Mouse (Mus musculus) embryonic facial prominence, embryonic 12.5 days (tissue): ENCODE data around the gene Kcnip1. TPM values are rescaled to one million over a fixed set of nuclear protein-coding genes. Genes with fewer than 3 reads are reported as not detected.

Experiments
- ATAC-seq: fragments of 200-750 bp; cut with Nextera tagmentation; 2 replicates; pipeline ENCODE4 v1.8.0; 2017; ENCODE audit not compliant: insufficient number of reproducible peaks, insufficient read depth, low FRiP score, low TSS enrichment
- H3K27ac ChIP-seq: fragments of 300-500 bp; sonication (generic); 2 replicates; pipeline ENCODE4 v1.5.1; 2016; ENCODE audit warnings: mild to moderate bottlenecking
- H3K27me3 ChIP-seq: fragments of 300-500 bp; sonication (generic); 2 replicates; pipeline ENCODE4 v1.6.1; 2016; ENCODE audit warnings: mild to moderate bottlenecking, moderate library complexity
- H3K36me3 ChIP-seq: fragments of 300-500 bp; sonication (generic); 2 replicates; pipeline ENCODE4 v1.6.1; 2016; ENCODE audit warnings: mild to moderate bottlenecking
- H3K4me1 ChIP-seq: fragments of 300-500 bp; sonication (generic); 2 replicates; pipeline ENCODE4 v1.6.1; 2016
- H3K4me2 ChIP-seq: fragments of 300-500 bp; sonication (generic); replicated peaks from 2 replicates; pipeline ENCODE4 v1.6.1; 2016; ENCODE audit warnings: mild to moderate bottlenecking, moderate library complexity
- H3K4me3 ChIP-seq: fragments of 300-500 bp; sonication (generic); 2 replicates; pipeline ENCODE4 v1.5.1; 2016; ENCODE audit warnings: mild to moderate bottlenecking
- H3K9ac ChIP-seq: fragments of 300-500 bp; sonication (generic); 2 replicates; pipeline ENCODE4 v1.6.1; 2016; ENCODE audit warnings: mild to moderate bottlenecking, moderate library complexity
- H3K9me3 ChIP-seq: fragments of 300-500 bp; sonication (generic); 2 replicates; pipeline ENCODE4 v1.6.1; 2016; ENCODE audit warnings: mild to moderate bottlenecking, moderate library complexity
- WGBS: fragments of 180-500 bp; shearing (Covaris S2); methylation state at CpG from one replicate; pipeline ENCODE4 v1.1.7; 2016; 5-methylcytosine and 5-hydroxymethylcytosine counted together
- polyA plus RNA-seq: library from polyadenylated mRNA; unstranded; fragments of >200 nt; fragmentation: Nextera tagmentation; extraction: Ambion mirVana; gene quantifications from 2 replicates; pipeline ENCODE4 v1.2.1, GENCODE M21; 2016

Kcnip1 gene
- polyA plus RNA-seq, 1 experiment from 2014 or later: 5.8 TPM

GRCm38 (mm10) chr11:33951684-33952625 lies 41.0 kb downstream of the Kcnip1 start:
- 77% methylated on average over 8 of the region's 8 CpGs for WGBS
- no peak for ATAC-seq
- no peak overlapping the region for H3K27ac ChIP-seq

GRCm38 (mm10) chr11:33951155-33951554 lies 41.8 kb downstream of the Kcnip1 start:
- H3K27me3 ChIP-seq: no peaks in the 10 kb centered on the region
- no peaks in the 10 kb centered on the region for H3K4me1 ChIP-seq
- 16% methylated on average over 5 of the region's 5 CpGs for WGBS
- H3K9ac ChIP-seq: no peak overlapping the region
- no peak overlapping the region for H3K4me3 ChIP-seq
- ATAC-seq: no peak
- H3K9me3 ChIP-seq: no peaks in the 10 kb centered on the region
- no peaks in the 10 kb centered on the region for H3K36me3 ChIP-seq
- no peak overlapping the region for H3K27ac ChIP-seq
- H3K4me2 ChIP-seq: no peak overlapping the region

More at GRCm38 (mm10) chr11:33951684-33952625, 41.0 kb downstream of the Kcnip1 start:
- Histone ChIP-seq H3K4me1 (no peaks in the 10 kb centered on the region), H3K9ac (no peak overlapping the region), H3K9me3 (no peaks in the 10 kb centered on the region), H3K4me2 (no peak overlapping the region), H3K4me3 (no peak overlapping the region), H3K36me3 (no peaks in the 10 kb centered on the region), H3K27me3 (no peaks in the 10 kb centered on the region)

- Histone ChIP-seq H3K27ac (no peak overlapping the region), H3K4me1 (no peaks in the 10 kb centered on the region), H3K4me2 (no peak overlapping the region), H3K4me3 (no peak overlapping the region), H3K27me3 (no peaks in the 10 kb centered on the region), H3K9ac (no peak overlapping the region), H3K36me3 (no peaks in the 10 kb centered on the region), H3K9me3 (no peaks in the 10 kb centered on the region)
- 84% methylated on average over 4 of the region's 4 CpGs for WGBS
- no peak for ATAC-seq
Observed at GRCm38 (mm10) chr11:33946501-33946900, 46.5 kb downstream of the Kcnip1 start.

GRCm38 (mm10) chr11:33944786-33945328 lies 48.1 kb downstream of the Kcnip1 start:
- Histone ChIP-seq H3K27ac (no peak overlapping the region), H3K27me3 (no peaks in the 10 kb centered on the region), H3K4me1 (no peaks in the 10 kb centered on the region), H3K9ac (no peak overlapping the region), H3K9me3 (no peaks in the 10 kb centered on the region), H3K4me3 (no peak overlapping the region), H3K36me3 (no peaks in the 10 kb centered on the region), H3K4me2 (no peak overlapping the region)
- WGBS: 84% methylated on average over 9 of the region's 9 CpGs
- no peak for ATAC-seq

- no peak overlapping the region for H3K4me2 ChIP-seq
- 69% methylated on average over 4 of the region's 4 CpGs for WGBS
- H3K4me3 ChIP-seq: no peak overlapping the region
- no peaks in the 10 kb centered on the region for H3K27me3 ChIP-seq
- H3K9me3 ChIP-seq: no peaks in the 10 kb centered on the region
- ATAC-seq: no peak
- no peaks in the 10 kb centered on the region for H3K4me1 ChIP-seq
- no peak overlapping the region for H3K27ac ChIP-seq
- no peaks in the 10 kb centered on the region for H3K36me3 ChIP-seq
- H3K9ac ChIP-seq: no peak overlapping the region
Observed at GRCm38 (mm10) chr11:33944067-33944785, 48.7 kb downstream of the Kcnip1 start.

- Histone ChIP-seq H3K9ac (no peak overlapping the region), H3K36me3 (no peaks in the 10 kb centered on the region), H3K9me3 (no peaks in the 10 kb centered on the region), H3K4me1 (no peaks in the 10 kb centered on the region), H3K27me3 (no peaks in the 10 kb centered on the region), H3K4me2 (no peak overlapping the region), H3K27ac (no peak overlapping the region), H3K4me3 (no peak overlapping the region)
- WGBS: 74% methylated on average over 1 of the region's 1 CpGs
- ATAC-seq: no peak
Observed at GRCm38 (mm10) chr11:33943565-33943964, 49.4 kb downstream of the Kcnip1 start.

- 75% methylated on average over 4 of the region's 4 CpGs for WGBS
- Histone ChIP-seq H3K27ac (no peak overlapping the region), H3K36me3 (no peaks in the 10 kb centered on the region), H3K4me2 (no peak overlapping the region), H3K9me3 (no peaks in the 10 kb centered on the region), H3K27me3 (no peaks in the 10 kb centered on the region), H3K9ac (no peak overlapping the region), H3K4me1 (no peaks in the 10 kb centered on the region), H3K4me3 (no peak overlapping the region)
- no peak for ATAC-seq
Observed at GRCm38 (mm10) chr11:33939456-33940113, 53.4 kb downstream of the Kcnip1 start.

GRCm38 (mm10) chr11:33938561-33939274 lies 54.2 kb downstream of the Kcnip1 start:
- ATAC-seq: no peak
- no peak overlapping the region for H3K4me2 ChIP-seq
- no peaks in the 10 kb centered on the region for H3K36me3 ChIP-seq
- no peaks in the 10 kb centered on the region for H3K27me3 ChIP-seq
- H3K27ac ChIP-seq: no peak overlapping the region
- no peak overlapping the region for H3K9ac ChIP-seq
- H3K9me3 ChIP-seq: no peaks in the 10 kb centered on the region
- H3K4me1 ChIP-seq: no peaks in the 10 kb centered on the region
- WGBS: 40% methylated on average over 7 of the region's 7 CpGs
- no peak overlapping the region for H3K4me3 ChIP-seq

- 84% methylated on average over 8 of the region's 8 CpGs for WGBS
- no peak for ATAC-seq
- Histone ChIP-seq H3K36me3 (no peaks in the 10 kb centered on the region), H3K27me3 (no peaks in the 10 kb centered on the region), H3K4me2 (no peak overlapping the region), H3K9ac (no peak overlapping the region), H3K27ac (no peak overlapping the region), H3K9me3 (no peaks in the 10 kb centered on the region), H3K4me3 (no peak overlapping the region), H3K4me1 (no peaks in the 10 kb centered on the region)
Observed at GRCm38 (mm10) chr11:33937641-33938040, 55.3 kb downstream of the Kcnip1 start.

- ATAC-seq: no peak
- H3K9ac ChIP-seq: no peak overlapping the region
- WGBS: 56% methylated on average over 9 of the region's 9 CpGs
Observed at GRCm38 (mm10) chr11:33934286-33934685, 58.7 kb downstream of the Kcnip1 start.

More at GRCm38 (mm10) chr11:33934286-33934685, 58.7 kb downstream of the Kcnip1 start:
- no peaks in the 10 kb centered on the region for H3K36me3 ChIP-seq
- no peak overlapping the region for H3K4me3 ChIP-seq
- no peaks in the 10 kb centered on the region for H3K9me3 ChIP-seq
- no peak overlapping the region for H3K4me2 ChIP-seq
- H3K4me1 ChIP-seq: no peaks in the 10 kb centered on the region
- peaks cover 3% of the 10 kb centered on the region; the same call in 1 of the 2 replicates for H3K27me3 ChIP-seq
- no peak overlapping the region for H3K27ac ChIP-seq
